Mouse (Mus musculus) left cerebral cortex, postnatal 4 days (tissue): Measurements from ENCODE around the gene Zfp367. TPM values are rescaled to one million over a fixed set of nuclear protein-coding genes. Genes with fewer than 3 reads are reported as not detected.
A peak's percentile ranks its signal among the peaks of the same experiment; 100 is the strongest.

Experiments
- DNase-seq: peaks from one replicate; pipeline ENCODE4 v3.0.0-alpha.2; 2022
- intact Hi-C: fragments of 180-260 bp; cut with DNase I; formaldehyde crosslinking; loops from one replicate; pipeline ENCODE4 v1.15.1; 2025
- total RNA-seq, 2 experiments: library from RNA; stranded (reverse); gene quantifications; 2 replicates each; pipeline ENCODE4 v1.2.3; 2021

The Zfp367 gene
- total RNA-seq, 2 experiments from 2014 or later = 4.9 to 5.4 TPM

- peak; percentile 76 for DNase-seq
- intact Hi-C loops = no loop called here
These were observed 59.7 kb downstream of the Zfp367 start for GRCm38 (mm10) chr13:64093341-64093740.

- no peak for DNase-seq
- intact Hi-C loops = no loop called here
These were observed 60.2 kb downstream of the Zfp367 start for GRCm38 (mm10) chr13:64092752-64093151.

GRCm38 (mm10) chr13:64092141-64092540 is 60.9 kb downstream of the Zfp367 start:
- intact Hi-C loops = no loop called here
- no peak for DNase-seq

- intact Hi-C loops = no loop called here
These were observed 62.0 kb downstream of the Zfp367 start for GRCm38 (mm10) chr13:64091006-64091405.

GRCm38 (mm10) chr13:64090278-64090677 is 62.7 kb downstream of the Zfp367 start:
- intact Hi-C loops = no loop called here
- DNase-seq = no peak

More at GRCm38 (mm10) chr13:64091006-64091405, 62.0 kb downstream of the Zfp367 start:
- DNase-seq = peak; percentile 16

- DNase-seq = no peak
- intact Hi-C loops = no loop called here
These were observed 63.9 kb downstream of the Zfp367 start, which contains the start of gene Hsd17b3 for GRCm38 (mm10) chr13:64089130-64089529. Gene Hsd17b3 (minus strand): TSS chr13:64089230.

GRCm38 (mm10) chr13:64088057-64088456 is 64.9 kb downstream of the Zfp367 start:
- intact Hi-C loops = no loop called here
- DNase-seq = no peak

- no peak for DNase-seq
- intact Hi-C loops = no loop called here
These were observed 67.0 kb downstream of the Zfp367 start for GRCm38 (mm10) chr13:64086036-64086435.

GRCm38 (mm10) chr13:64083331-64083730 is 69.7 kb downstream of the Zfp367 start:
- no peak for DNase-seq
- intact Hi-C loops = no loop called here

Other genes starting within 250 kb of the Zfp367 start
- gene Hsd17b3, start 64.0 kb downstream of the Zfp367 start, total RNA-seq = under 1 TPM in 1 of 2 experiments, not detected in 1; 0.64 TPM
- 1 to 10 TPM in 1 of 2 experiments, under 1 TPM in 1; 0.96 to 1.2 TPM for gene Slc35d2, start 23.8 kb downstream of the Zfp367 start, total RNA-seq
- 10 to 100 TPM; 51.5 to 54.6 TPM for gene Habp4, start 8.6 kb upstream of the Zfp367 start, total RNA-seq
- gene Cdc14b, start 122.1 kb upstream of the Zfp367 start, total RNA-seq = 1 to 10 TPM; 2.3 to 2.7 TPM
- gene Aaed1, start 159.5 kb upstream of the Zfp367 start, total RNA-seq = 1 to 10 TPM; 6.4 to 7.3 TPM
- gene Ctsl, start 217.7 kb upstream of the Zfp367 start, total RNA-seq = 100 to 1,000 TPM; 125 to 132 TPM